Mouse (Mus musculus) left cerebral cortex, adult 2 months (tissue): Measurements from ENCODE around the gene Snu13. TPM values are rescaled to one million over a fixed set of nuclear protein-coding genes. Genes with fewer than 3 reads are reported as not detected.

Experiments used
- DNase-seq, 2 experiments: peaks; one replicate each; pipeline ENCODE4 v3.0.0; 2021 to 2022; ENCODE audit warnings: low spot score in 2 of 2, mixed read lengths in 1 of 2; ENCODE audit errors: extremely low spot score in 1 of 2
- H3K27ac ChIP-seq: fragments of 200-600 bp; 2 replicates; pipeline ENCODE4 v1.8.1; 2022
- H3K4me3 ChIP-seq: fragments of 200-600 bp; 2 replicates; pipeline ENCODE4 v1.8.1; 2022
- CTCF ChIP-seq: fragments of 200-600 bp; IDR thresholded peaks from 2 replicates; pipeline ENCODE4 v1.8.1; 2022; ENCODE audit warnings: antibody characterized with exemption, mild to moderate bottlenecking, moderate library complexity
- intact Hi-C: fragments of 180-260 bp; cut with DNase I; formaldehyde crosslinking; loops from one replicate; pipeline ENCODE4 v1.15.1; 2025
- long read RNA-seq, 2 experiments: library from polyadenylated mRNA; stranded (forward); transcript quantifications; one replicate each; pipeline ENCODE4 v2.0.0; 2021; ENCODE audit warnings: borderline mapping rate in 2 of 2
- total RNA-seq, 2 experiments: library from RNA; stranded (reverse); gene quantifications; 2 replicates each; pipeline ENCODE4 v1.2.3; 2021

Gene Snu13
- 100 to 1,000 TPM; 110 to 113 TPM for total RNA-seq
- long read RNA-seq, experiment 1, transcript Snu13-202 (3 exons, 2,077 nt) = major isoform, 84 of 88 reads
- long read RNA-seq, experiment 1, partial matches to known transcripts = 3 of 88 reads
- long read RNA-seq, experiment 1, other reads (novel, unspliced or antisense) = 0 of 88 reads
- long read RNA-seq, experiment 2, transcript Snu13-202 (3 exons, 2,077 nt) = major isoform, 48 of 49 reads
- long read RNA-seq, experiment 2, partial matches to known transcripts = 0 of 49 reads
- long read RNA-seq, experiment 2, other reads (novel, unspliced or antisense) = 1 of 49 reads

DNA sequence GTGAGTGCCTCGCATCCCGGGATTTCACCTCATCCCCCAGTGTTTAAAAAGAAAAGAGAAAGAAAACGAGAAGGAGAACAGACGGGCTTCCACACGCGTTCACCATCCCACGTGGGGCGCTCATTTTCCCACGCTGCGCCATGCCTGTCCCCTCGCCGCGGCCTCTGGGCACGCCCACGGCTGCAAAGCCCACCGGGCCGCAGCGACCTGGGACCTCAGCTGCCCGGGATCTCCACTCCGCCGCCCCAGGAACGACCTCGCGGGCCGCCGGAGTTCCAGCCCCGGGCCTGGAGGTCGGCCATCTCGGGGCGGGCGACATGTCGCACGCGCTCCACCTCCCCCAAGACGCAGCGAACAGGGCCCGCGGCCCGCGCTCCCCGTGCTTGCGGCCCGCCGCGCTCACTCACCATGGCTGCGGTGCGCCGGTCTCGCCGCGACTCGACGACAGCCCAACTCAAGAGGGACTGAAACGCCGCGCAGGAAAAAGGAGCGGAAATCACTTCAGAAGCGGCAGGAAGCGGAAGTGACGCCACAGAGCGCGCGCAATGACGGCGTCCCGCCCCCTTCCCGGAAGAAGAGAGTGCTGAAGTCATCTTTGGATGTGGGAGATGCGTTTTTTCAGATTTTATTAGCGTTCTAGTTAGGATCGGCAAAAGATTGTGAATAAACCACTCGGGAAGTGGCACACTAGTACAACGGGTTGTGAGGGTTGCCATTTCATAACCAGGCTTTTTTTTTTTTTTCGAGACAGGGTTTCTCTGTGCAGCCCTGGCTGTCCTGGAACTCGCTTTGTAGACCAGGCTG lies at the start of gene Snu13:
Snu13 (minus strand) TSS at position 519 of the 804 bp plus-strand sequence.
- no peak for TF ChIP-seq CTCF
- Histone ChIP-seq H3K27ac (peak within 1 kb of the TSS; percentile 91), H3K4me3 (peak within 1 kb of the TSS; percentile 96)
- peak; percentile 92 to 93 for DNase-seq
- intact Hi-C loops = loop anchor here (2.0 kb wide), 1 partner anchor 30 kb away; no protein-coding TSS in a partner anchor

DNA sequence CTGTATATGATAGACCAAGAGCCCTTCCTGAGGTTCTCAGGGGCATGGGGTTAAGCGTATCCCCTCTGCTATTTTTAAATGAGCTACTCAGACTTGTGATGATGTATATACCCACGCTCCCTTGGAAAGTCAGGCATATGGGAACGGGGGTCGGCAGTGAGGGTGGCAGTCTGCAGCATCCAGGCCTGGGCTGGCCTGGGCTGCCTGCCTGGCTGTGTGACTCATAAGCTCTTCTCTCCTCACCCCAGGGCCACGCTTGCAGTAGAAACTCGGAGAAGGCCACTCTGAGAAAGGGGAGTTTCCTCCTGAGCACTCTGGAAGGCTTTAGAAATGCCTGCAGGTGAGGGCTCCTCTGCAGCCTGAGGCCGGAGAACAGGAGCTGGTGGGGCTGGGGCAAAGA lies 43.7 kb upstream of the Snu13 start:
- DNase-seq = no peak
- Histone ChIP-seq H3K4me3 (no peak overlapping the region), H3K27ac (peak overlapping the region; percentile 17; the same call in 1 of the 2 replicates)
- no peak for TF ChIP-seq CTCF
- intact Hi-C loops = no loop called here

- intact Hi-C loops = loop anchor here (2.0 kb wide), 1 partner anchor 52 kb away; no protein-coding TSS in a partner anchor
- Histone ChIP-seq H3K27ac (peak overlapping the region; percentile 72), H3K4me3 (no peak overlapping the region)
- peak; percentile 18 for TF ChIP-seq CTCF
- DNase-seq = peak; percentile 46 to 48
These were observed 39.9 kb upstream of the Snu13 start for GRCm38 (mm10) chr15:82087266-82087665.

DNA sequence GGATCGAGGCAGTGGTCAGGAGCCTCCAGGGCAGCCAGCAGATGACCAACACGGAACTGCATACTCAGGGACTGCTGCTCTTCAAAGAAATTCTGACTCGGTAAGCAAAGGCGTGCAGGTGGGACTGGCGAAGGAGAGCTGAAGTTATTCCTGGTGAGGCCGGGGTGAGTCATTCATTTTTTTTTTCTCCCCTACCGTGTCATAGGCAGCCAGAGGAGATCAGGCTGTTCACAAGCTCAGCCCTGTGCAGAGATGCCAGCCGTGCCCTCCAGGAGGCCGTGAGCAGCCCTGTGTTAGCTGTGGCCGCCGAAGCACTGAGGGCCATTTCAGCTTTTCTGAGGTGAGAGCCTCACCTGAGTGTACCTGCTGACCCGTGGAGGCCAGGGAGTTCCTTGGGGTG lies 38.7 kb upstream of the Snu13 start:
- peak; percentile 18 for TF ChIP-seq CTCF
- peak; percentile 33 to 52 for DNase-seq
- intact Hi-C loops = loop anchor here (1.0 to 2.0 kb wide), 2 partner anchors 21 to 53 kb away; no protein-coding TSS in a partner anchor
- Histone ChIP-seq H3K27ac (peak overlapping the region; percentile 94), H3K4me3 (0 out of 2 replicates have a peak overlapping the region, but pooled peaks have one; percentile 21)

- intact Hi-C loops = loop anchor here (1.0 to 2.0 kb wide), 2 partner anchors 22 to 53 kb away; no protein-coding TSS in a partner anchor
- no peak for TF ChIP-seq CTCF
- DNase-seq = peak; percentile 21 to 49
- Histone ChIP-seq H3K4me3 (no peak overlapping the region), H3K27ac (peak overlapping the region; percentile 94)
These were observed 38.2 kb upstream of the Snu13 start for GRCm38 (mm10) chr15:82085606-82086005.

DNA sequence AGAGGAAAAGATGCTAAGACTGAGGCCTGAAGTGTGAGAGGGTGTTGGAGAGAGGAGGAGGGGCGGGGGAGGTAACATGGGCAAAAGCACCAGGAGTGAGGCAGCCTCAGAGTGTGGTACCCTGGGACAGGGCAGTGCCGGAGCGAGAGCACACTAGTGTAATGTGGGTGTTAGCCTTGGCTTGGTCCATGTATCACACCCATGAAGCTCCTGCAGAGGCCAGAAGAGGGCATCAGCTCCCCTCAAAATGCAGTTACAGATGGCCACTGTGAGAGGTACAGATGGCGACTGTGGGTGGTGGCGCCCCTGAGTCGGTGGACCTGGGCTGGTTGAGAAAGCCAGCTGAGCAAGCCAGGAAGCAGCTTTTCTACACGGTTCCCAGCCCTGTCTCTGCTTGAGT lies 33.8 kb upstream of the Snu13 start:
- peak; percentile 57 to 76 for DNase-seq
- Histone ChIP-seq H3K4me3 (no peak overlapping the region), H3K27ac (peak overlapping the region; percentile 61; the same call in 1 of the 2 replicates)
- peak; percentile 52 for TF ChIP-seq CTCF
- intact Hi-C loops = no loop called here

GRCm38 (mm10) chr15:82079883-82080282 lies 32.5 kb upstream of the Snu13 start:
- Histone ChIP-seq H3K27ac (no peak overlapping the region), H3K4me3 (no peak overlapping the region)
- TF ChIP-seq CTCF = no peak
- intact Hi-C loops = no loop called here
- no peak for DNase-seq

DNA sequence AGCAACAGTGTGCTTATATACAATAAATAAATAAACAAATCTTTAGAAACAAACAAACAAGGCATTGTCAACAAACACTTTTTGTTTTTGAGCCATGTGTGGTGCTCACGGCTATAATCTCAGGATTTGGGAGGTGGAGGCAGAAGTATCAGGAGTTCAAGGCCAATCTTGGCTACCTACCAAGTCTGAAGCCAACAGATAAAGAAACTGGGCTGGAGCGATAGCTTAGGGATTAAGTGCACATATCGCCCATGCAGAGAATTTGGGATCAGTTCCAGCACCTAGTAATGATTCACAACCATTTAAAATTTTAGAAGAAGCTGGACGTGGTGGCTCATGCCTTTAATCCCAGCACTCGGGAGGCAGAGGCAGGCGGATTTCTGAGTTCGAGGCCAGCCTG lies 26.1 kb upstream of the Snu13 start:
- intact Hi-C loops = no loop called here
- H3K27ac ChIP-seq = no peak overlapping the region
- DNase-seq = no peak
- no peak overlapping the region for H3K4me3 ChIP-seq
- no peak for TF ChIP-seq CTCF

DNA sequence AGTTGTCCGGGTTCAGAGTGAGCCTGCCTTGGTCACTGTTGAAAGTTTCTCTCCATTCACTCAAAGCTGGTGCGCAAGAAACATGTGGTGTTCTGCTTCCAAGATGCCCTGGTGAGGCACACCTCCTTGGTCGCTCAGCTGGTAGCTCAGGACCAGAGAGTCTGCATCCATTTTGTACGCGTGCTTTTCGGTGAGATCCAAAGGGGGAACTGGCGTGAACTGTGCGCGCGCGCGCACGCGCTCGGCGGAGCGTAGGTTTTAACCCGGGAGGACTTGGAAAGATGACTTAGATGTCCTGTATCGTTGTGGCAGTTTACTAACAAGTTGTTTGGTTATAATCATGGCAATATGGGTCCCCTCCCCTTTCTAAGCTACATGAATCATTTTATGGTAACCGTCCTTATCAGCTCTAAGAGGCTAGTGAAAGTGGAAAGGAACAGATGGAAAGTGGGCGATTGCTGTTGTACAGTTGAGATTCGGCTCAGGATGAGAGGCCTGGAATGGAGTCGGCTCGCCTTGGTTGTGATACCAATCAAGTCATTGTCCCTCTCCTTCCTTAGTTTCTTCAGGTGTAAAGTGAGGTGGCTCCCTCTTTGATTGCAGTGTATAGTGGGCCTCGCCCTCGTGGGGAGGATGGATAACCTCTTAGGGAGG lies 24.5 kb upstream of the Snu13 start:
- Histone ChIP-seq H3K27ac (no peak overlapping the region), H3K4me3 (no peak overlapping the region)
- no peak for TF ChIP-seq CTCF
- intact Hi-C loops = no loop called here
- no peak for DNase-seq

- no peak within 1 kb of the TSS for H3K27ac ChIP-seq
- no peak for DNase-seq
- intact Hi-C loops = loop anchor here (5.0 kb wide), 1 partner anchor 37 kb away; no protein-coding TSS in a partner anchor
- no peak within 1 kb of the TSS for H3K4me3 ChIP-seq
- no peak for TF ChIP-seq CTCF
These were observed 22.5 kb upstream of the Snu13 start, which contains the start of gene Mei1 for GRCm38 (mm10) chr15:82069898-82070297. Gene Mei1, plus strand, starts transcription at chr15:82069996.

DNA sequence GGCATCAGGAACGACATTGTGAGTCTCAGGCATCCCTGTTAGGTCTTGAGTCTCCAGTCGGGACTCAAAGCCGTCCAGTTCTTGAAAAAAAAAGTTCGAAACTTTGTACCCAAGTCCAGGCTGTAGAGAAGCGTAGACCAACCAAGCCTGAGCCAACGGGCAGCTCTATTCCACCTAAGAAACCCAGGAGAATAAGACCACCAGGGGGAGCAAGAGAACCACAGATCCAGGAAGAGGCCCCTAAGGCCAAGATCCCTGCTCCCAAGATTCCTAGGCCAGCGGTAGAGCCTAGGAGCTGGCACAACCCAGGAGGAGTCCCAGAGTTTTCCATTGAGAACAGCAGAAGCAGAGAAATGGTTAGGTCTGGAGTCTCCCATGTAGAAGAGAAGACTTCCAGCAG lies 18.1 kb upstream of the Snu13 start:
- no peak overlapping the region for H3K4me3 ChIP-seq
- DNase-seq = peak; percentile 74 to 76
- TF ChIP-seq CTCF = peak; percentile 90
- intact Hi-C loops = loop anchor here (1.0 to 5.0 kb wide), 3 partner anchors 42 to 171 kb away; no protein-coding TSS in a partner anchor
- no peak overlapping the region for H3K27ac ChIP-seq
